Mouse (Mus musculus) heart, adult 2 months (tissue): ENCODE results near the gene Bche.

Experiments
- CTCF ChIP-seq: fragments of 200-600 bp; IDR thresholded peaks from 2 replicates; pipeline ENCODE4 v1.8.1; 2022; ENCODE audit warnings: antibody characterized with exemption, mild to moderate bottlenecking, moderate library complexity
- EP300 ChIP-seq: fragments of 200-500 bp; IDR thresholded peaks from 2 replicates; pipeline ENCODE4 v1.6.1; 2011; ENCODE audit warnings: low read depth, low read length, control low read depth; ENCODE audit not compliant: insufficient read depth
- POLR2A ChIP-seq: fragments of 200-500 bp; IDR thresholded peaks from 2 replicates; pipeline ENCODE4 v1.6.1; 2011; ENCODE audit warnings: mild to moderate bottlenecking, low read depth, low read length, control low read depth; ENCODE audit not compliant: insufficient read depth

GRCm38 (mm10) chr3:73591757-73592533 is 116.3 kb downstream of the Bche start:
- TF ChIP-seq POLR2A: no peak
- TF ChIP-seq CTCF: no peak
- no peak for TF ChIP-seq EP300
